Mouse (Mus musculus) heart, postnatal 10 days (tissue): ENCODE results near the gene Gm21988. TPM values are rescaled to one million over a fixed set of nuclear protein-coding genes. Genes with fewer than 3 reads are reported as not detected.

Experiments used
- DNase-seq, 2 experiments: peaks; one replicate each; pipeline ENCODE4 v3.0.0; 2021
- intact Hi-C: fragments of 180-260 bp; cut with DNase I; formaldehyde crosslinking; loops from one replicate; pipeline ENCODE4 v1.15.1; 2025
- total RNA-seq, 2 experiments: library from RNA; stranded (reverse); gene quantifications; 2 replicates each; pipeline ENCODE4 v1.2.3; 2021

Gene Gm21988
- total RNA-seq, 2 experiments from 2014 or later, result 3.3 to 3.4 TPM

DNA sequence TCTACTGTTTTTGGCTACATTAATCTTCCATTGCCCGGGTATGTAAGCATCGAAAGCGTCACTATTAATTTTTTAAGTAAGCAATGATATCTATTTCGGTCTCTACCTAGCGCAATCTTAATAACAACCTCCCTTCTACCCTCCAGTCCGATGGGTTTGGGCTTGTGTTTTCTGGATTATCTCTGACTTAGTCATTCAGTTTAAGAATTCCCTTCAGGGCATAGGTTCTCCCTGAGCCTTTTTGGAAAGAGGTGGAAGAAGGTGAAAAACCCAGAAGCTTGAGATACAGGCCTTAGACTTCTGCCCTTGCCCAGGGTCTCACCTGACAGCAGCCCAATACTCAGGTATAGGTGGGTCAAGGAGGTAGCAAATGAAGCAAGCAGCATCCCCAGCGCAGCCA lies 19.8 kb downstream of the Gm21988 start:
- intact Hi-C loops, result no loop called here

DNA sequence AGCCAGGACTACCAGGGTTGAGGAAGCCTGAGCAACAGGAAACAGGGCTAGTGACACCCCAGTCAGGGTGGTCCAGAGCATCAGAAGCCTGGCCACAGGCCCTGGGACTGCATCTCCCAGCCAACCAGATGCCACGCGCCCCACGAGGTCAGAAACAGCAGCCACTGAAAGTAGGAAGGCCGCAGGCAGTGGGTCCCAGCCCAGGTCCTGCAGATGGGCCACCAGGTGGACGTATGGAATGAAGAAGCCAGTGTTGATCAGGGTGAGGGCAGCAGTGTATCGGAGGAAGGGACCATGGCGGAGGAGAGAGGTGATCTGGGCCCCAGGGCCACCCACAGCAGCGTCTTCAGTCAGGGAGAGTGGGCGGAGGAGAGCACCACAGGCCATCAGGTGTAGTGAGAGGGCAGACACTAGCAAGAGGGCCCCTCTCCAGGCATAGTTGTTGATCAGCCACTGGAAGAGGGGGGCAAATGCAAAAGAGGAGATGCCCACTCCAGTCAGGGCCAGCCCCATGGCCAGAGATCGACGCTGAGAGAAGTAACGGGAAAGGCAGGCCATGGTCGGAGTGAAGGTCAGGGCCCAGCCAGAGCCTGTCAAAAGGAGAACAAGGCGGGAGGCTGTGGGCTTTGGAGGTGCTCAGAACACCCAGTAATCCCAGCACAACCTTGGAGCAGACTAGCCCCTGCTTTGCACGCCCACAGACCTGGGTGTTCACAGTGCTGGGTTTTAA lies 20.7 kb downstream of the Gm21988 start:
- intact Hi-C loops, result no loop called here
- DNase-seq, result no peak

More for the DNA sequence above, 19.8 kb downstream of the Gm21988 start:
- no peak for DNase-seq

DNA sequence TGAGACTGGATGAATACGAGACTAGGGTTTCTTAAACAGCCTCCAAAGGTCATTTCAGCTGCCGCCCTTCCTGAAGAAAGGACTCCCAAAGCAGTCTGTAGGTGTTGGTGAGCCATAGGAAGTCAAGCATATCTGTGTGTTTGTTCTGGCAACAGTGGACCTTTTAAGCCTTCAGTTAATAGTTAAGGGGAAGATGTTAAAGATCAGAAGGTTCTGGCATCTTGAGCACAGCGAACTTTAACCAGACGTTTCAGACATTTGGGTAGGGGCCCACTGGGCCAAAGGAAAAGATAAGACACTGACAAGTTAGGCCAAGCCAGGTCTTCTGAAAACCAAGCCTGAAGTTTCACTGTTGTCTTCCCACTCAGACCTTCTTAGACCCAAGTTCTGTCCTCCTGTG lies 21.6 kb downstream of the Gm21988 start:
- intact Hi-C loops, result no loop called here
- DNase-seq, result no peak

DNA sequence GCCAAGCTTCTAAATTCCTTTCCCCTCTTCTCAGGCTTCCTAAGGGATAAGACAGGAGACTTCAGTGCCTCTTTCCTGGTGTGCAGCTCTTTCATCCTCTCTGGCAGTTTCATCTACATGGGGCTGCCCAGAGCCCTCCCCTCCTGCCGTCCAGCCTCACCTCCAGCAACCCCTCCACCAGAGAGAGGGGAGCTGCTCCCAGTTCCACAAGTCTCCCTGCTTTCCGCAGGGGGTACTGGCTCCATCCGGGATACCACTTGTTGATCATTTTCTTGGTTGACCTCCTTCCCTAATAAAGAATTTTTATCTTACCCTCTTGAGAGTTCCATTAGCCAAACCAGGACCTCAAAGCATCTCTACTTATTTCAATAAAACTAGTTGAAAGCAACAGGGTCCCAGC lies 23.5 kb downstream of the Gm21988 start:
- intact Hi-C loops, result no loop called here
- DNase-seq, result no peak

DNA sequence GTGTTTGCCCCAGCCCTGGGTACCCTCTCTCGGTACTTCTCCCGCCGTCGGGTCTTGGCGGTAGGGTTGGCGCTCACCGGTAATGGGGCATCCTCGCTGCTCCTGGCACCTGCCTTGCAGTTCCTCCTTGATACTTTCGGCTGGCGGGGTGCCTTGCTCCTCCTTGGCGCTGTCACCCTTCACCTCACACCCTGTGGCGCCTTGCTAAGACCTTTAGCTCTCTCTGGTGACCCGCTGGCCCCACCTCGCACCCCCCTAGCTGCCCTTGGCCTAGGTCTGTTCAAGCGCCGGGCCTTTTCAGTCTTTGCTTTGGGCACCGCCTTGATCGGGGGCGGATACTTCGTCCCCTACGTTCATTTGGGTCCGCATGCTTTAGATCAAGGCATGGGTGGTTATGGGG lies 24.3 kb downstream of the Gm21988 start:
- no peak for DNase-seq
- intact Hi-C loops, result no loop called here

DNA sequence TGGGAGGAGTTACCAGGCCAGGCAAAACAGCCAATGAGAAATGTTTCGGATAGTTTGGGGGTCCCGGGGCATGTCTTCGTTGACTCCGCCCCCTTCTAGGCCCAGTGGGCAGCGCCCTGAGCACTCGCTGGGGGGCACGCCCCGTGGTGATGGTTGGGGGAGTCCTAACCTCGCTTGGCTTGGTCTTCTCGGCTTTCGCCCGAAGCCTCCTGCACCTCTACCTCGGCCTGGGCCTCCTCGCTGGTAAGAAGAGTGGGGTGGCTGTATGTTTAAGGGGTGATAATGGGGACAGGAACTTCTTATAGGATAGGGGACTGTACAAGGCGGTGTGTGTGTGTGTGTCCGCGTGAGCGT lies 24.8 kb downstream of the Gm21988 start:
- no peak for DNase-seq
- intact Hi-C loops, result loop anchor here (5.0 kb wide), 2 partner anchors 43 to 283 kb away; no protein-coding TSS in a partner anchor

DNA sequence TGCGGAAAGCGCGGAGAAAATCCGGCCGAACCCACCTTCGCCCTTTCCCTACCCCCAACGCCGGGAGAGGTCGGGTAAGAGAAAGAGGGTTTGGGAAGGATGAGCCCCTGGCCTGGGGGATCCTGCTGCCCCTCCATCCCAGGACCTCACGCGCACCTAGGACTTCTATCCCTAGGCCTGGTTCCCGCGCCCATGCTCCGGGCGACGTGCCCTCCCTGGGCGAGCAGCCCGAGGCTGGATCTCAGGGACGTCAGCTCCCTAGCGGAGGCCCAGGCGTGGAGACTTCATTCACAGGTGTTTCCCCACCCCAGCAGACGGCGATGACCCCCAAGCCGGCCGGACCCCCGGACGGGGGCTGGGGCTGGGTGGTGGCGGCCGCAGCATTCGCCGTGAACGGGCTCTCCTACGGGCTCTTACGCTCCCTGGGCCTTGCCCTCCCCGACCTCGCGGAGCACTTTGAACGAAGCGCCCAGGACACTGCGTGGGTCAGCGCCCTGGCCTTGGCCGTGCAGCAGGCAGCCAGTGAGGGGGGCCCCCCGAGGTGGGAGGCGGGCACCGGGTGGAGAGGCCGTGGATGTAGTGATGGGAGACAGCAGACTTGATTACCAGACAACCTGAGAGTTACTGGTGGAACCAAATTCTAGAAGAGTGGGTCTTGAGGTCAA lies 25.3 kb downstream of the Gm21988 start:
- intact Hi-C loops, result loop anchor here (5.0 kb wide), 2 partner anchors 42 to 282 kb away; no protein-coding TSS in a partner anchor
- no peak for DNase-seq

DNA sequence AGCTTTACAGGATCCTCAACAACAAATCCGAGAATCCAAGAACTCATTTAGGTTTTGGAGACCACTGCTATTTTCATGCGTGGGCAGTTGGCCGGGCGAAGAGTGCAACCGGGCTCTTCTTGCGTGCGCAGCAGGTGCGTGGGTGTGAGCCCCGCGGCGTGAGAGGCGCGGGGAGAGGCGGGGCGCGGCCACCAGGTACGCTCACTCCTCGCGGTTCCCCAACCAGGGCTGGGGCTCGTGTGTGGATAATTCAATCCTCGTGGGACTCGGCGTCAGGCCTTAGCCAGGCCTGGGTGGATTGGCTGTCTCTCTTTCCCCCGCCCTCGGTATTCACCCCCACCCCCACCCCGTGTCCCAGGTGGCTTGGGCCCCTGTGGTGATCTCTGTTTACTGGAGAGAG lies 25.9 kb downstream of the Gm21988 start:
- intact Hi-C loops, result loop anchor here (1.0 to 5.0 kb wide), 4 partner anchors 41 to 281 kb away; no protein-coding TSS in a partner anchor
- DNase-seq, result no peak

DNA sequence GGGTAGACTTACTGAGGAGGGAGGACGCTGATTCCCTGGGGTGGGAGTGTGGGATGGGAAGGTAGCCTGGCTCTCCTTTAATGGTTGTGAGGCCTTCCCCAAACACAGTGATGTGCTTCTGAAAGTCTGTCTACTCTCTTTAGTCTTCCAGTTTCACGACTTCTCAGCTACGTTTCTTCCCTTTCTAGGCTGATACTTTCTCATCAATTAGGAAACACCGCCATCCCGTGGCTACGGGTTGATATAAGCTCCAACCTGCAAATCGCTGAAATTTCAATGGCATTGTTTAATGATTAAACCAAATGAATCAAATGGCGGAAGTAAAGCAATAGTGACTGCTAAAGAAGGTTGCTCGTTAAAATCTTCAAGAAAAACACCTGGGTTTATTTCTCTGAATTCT lies 26.7 kb downstream of the Gm21988 start:
- peak; percentile 79 to 85 for DNase-seq
- intact Hi-C loops, result loop anchor here (1.0 to 5.0 kb wide), 4 partner anchors 41 to 281 kb away; no protein-coding TSS in a partner anchor

DNA sequence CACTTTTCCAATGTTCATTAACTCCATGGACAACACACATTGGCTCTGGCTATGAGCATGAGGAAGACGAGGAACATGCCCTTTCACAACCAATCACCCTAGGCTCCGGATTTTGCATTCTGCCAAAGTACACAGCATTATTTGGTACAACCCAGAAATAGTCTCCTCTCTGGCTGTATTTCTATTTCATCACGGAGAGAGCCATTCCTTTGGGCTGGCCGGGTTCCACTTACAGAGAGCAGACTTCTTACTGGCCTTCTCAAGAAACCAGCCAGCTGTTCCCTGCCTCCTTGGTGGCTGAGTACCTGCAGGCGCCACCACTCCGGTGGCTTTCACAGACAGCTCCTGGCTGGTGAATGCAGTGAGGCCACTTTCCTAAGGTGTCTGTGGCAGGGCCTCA lies 27.2 kb downstream of the Gm21988 start, which contains the start of gene Slc16a11:
Slc16a11 (plus strand) TSS at position 330 of the 400 bp plus-strand sequence.
- intact Hi-C loops, result loop anchor here (5.0 kb wide), 2 partner anchors 40 to 280 kb away; no protein-coding TSS in a partner anchor

DNA sequence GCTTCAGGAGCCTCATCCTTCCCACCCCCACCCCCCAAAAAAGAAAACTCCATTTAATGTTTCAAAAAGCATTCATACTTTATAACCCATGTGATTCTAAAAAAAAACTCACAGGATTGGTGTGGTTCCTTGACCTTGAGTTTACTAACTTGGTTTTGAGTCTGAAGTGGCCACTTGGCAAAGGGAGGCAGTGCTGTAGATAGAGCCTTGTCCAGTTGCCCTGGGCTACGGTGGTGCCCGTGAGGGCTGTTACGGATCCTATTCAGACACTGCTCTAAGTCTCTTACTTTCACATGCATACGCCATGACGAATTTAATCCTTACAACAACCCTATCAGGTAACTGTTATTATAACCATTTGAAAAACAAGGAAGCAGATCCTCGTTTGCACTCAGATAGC lies 27.7 kb downstream of the Gm21988 start:
- no peak for DNase-seq
- intact Hi-C loops, result loop anchor here (5.0 kb wide), 2 partner anchors 40 to 280 kb away; no protein-coding TSS in a partner anchor

More for the DNA sequence above, 27.2 kb downstream of the Gm21988 start, which contains the start of gene Slc16a11:
- DNase-seq, result no peak

DNA sequence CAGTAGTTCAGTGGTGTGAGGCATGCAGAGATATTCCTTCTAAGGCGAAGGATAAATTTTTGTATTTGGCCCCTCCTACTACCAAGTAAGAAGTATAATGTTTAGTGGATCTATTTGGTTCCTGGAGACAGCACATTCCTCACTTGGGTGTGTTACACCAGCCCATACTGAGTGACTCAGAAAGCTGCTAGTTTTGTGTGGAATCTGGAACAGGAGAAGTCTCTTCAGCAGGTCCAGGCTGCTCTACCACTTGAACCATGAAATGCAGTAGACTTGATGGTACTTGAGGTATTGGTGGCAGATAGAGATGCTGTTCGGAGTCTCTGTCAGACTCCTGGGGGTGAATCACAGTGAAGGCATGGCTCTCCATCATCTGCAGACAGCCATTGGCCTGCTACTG lies 28.9 kb downstream of the Gm21988 start:
- DNase-seq, result no peak
- intact Hi-C loops, result loop anchor here (5.0 kb wide), 2 partner anchors 38 to 278 kb away; no protein-coding TSS in a partner anchor

DNA sequence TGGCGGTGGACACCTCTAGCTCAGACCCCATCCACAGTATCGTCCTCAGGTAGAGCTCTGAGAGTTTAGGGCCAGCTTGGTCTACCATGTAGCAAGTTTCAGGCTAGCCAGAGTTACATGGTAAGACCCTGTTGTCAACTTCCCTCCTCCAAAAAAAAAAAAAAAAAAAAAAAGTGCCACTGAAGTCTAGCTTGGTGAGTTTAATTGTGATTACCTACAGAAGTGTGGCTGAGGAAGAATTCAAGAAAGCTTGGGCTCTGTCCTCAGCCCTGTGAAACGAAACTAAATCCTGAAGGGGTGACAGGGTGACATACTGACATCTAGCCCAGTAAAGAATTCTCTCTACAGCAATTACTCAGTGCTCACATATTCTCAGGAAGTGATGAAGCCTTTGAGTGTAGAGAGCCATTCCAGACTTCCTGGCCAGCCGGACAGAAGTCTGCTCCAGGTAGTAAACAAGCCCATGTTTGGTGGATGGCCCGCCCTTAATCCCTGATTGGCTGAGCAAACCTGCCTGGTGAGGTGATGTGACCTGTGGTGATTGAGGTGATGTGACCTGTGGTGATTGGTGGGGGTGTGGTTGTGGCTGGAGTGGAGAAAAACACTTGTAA lies 30.7 kb downstream of the Gm21988 start:
- no peak for DNase-seq
- intact Hi-C loops, result no loop called here

DNA sequence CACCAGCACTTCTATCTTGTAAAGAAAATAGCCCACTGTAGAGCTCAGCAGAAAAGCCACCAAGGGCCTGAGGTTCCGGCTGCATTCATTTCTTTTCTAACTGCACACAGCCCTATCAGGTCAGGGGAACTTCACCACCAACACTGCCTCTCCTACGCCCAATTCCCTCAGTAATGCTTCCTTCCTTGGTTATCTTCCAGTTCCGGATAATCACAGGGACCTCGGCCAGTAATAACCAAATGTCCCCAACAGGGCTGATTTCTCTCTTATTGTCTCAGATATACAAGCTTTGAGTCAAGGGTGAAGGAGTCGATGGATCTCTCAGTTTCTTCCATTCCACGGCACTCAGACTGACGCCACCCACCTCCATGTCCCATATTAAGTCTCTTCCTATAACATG lies 32.3 kb downstream of the Gm21988 start:
- intact Hi-C loops, result no loop called here
- no peak for DNase-seq

DNA sequence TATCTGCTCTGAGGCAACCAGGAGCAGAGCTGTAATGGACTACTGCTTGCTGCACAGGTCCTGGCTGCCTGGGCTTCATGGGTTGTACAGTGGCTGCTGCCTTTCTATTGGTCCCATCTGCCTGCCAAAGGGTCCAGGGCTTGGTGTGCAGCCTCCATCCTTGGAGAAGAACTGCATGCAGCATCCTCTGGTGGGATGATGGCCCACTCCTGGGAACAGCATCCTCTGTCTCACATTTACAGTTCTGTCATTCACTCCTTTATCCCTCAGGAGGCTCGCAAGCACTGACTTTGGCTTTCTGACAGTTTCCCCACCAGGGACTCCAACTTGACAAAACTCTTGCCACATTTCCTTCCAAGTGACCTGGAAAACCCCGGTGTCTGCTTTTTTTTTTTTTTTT lies 32.8 kb downstream of the Gm21988 start:
- intact Hi-C loops, result no loop called here

DNA sequence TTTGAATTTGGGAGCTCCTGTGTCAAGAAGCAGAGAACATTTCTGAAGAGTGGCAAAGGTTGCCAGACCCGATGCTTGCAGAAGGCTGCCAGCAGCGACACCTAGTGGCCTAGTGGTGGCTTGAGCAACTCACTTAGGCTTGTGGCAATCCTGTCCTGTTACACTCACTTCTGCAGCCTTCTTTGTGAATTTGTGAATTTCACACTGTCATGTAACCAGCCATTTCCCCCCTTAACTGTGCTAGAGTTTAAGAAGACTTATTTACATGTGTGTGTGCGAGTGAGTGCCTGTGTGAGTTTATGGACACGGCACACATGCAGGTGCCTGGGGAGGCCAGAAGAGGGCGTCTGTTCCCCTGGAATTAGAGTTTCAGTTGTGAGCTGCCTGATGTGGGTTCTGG lies 37.9 kb downstream of the Gm21988 start:
- intact Hi-C loops, result loop anchor here (1.0 to 2.0 kb wide), 2 partner anchors 127 to 146 kb away; no protein-coding TSS in a partner anchor
- DNase-seq, result peak; percentile 85 to 91

More for the DNA sequence above, 32.8 kb downstream of the Gm21988 start:
- no peak for DNase-seq

DNA sequence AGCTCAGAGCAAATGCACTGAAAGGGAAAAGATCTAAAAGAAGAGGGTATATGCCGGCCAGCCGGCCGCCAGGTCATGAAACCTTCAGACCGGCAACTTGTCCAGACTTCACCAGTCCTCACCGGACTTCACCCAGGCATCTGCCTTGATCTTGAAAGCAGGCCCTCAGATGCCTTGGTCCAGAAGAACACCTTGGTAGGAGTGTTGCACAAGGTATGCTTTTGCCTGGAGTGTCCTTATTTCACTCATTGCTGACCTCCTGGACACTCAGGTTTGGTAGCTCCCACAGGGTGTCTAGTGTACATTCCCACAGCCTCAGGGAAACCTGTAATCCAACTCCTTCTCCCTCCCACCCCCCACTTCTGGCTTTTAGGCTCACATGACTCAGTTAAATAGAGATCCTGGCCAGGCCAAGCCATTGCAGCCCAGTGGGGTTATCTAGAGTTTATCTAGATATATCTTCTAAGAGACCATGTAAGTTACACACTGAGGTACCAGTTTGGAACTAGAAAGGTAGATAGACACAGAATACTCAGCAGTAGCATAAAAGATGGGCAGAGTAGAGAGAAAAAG lies 39.5 kb downstream of the Gm21988 start:
- no peak for DNase-seq
- intact Hi-C loops, result loop anchor here (2.0 kb wide), 1 partner anchor 125 kb away; no protein-coding TSS in a partner anchor

DNA sequence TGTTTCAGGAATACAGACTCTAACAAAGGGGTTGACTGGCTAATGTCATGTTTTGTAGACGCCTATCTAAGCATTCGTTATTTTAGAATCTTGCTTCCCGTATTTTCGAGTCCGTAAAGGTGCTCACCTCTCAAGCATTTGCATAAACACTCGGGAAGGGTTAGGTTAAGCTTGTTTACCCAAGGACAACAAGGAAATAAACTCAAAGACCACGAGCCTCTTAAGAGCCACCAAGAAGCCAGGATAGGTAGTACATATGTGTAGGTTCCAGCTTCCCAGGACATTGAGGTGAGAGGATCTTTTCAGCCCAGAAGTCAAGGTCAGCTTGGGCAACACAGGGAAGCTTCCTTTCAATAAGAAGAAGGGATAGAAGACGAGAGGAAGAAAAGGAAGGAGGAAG lies 40.5 kb downstream of the Gm21988 start:
- no peak for DNase-seq
- intact Hi-C loops, result no loop called here

DNA sequence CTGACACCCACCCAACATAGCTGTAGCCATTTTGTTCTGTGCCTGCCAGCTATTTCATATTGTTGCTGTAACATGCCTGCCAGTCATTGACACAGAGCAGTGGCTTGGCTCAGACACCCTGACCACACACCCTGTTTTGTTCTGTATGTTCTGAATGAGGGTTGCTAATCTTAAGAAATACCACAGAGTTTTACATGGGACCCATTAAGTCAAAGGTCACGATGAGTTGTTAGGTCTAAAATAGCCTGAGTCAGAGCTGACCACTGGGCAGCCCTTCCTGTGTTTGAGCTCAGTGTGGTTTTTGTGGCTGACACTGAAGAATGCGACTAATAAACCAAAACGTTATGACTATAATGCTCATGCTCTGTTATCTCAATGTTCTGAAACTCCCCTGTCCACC lies 41.3 kb downstream of the Gm21988 start:
- DNase-seq, result no peak
- intact Hi-C loops, result no loop called here

DNA sequence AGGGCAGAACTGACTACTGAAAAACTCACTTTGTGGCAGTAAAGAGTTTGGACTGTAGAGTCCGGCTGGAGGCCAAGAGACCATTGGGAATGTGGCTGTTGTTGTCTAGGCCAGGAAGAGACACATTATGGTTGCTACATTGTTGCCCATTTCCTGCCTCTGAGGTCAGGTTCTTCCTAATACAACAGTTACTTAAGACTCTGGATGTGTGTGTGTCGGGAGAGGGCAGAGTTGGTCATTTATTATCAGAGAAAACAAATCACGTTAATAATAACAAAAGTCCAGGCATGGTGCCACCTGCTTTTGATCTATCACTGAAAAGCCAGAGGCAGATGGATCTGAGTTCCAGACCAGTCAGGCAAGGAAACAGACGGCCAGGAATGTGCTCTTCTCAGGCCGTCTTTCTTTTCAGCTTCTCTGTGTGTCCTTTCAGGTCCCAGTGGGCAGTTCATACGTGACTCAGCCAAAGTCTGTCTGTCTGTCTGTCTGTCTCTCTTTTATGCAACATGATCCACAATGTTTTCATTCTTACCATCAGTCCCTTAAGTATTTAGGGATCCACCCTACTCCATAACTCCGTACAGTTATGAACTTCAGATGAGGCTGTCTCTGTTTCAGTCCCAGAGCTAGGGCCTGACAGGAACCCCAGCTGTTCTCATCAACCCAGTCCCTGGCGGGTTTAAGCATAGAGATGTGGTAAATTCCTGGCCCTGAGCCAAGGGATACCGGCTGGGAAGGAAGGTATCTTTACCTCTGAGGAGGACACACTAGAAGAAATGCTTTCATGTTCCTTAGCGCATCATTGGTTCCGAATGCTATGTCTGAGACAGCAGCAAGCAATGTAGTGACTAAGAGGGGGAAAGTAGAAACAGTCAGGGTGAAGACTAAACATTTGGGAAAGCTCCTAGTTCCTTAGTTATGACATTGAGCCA lies 46.0 kb downstream of the Gm21988 start:
- intact Hi-C loops, result no loop called here
- no peak for DNase-seq
